Mouse (Mus musculus): ENCODE results near the gene Cngb1. TPM values are rescaled to one million over a fixed set of nuclear protein-coding genes. Genes with fewer than 3 reads are reported as not detected.

The Cngb1 gene
- 2.6 and 5.2 TPM in 2 replicates for total RNA-seq (2017)

GRCm38 (mm10) chr8:95306431-95306830 lies at the start of gene Cngb1:
Gene Cngb1 (minus strand): TSS chr8:95306585.
- ATAC-seq (replicated peaks; ENCODE audit: low read depth, poor library complexity, severe bottlenecking): no peak

DNA sequence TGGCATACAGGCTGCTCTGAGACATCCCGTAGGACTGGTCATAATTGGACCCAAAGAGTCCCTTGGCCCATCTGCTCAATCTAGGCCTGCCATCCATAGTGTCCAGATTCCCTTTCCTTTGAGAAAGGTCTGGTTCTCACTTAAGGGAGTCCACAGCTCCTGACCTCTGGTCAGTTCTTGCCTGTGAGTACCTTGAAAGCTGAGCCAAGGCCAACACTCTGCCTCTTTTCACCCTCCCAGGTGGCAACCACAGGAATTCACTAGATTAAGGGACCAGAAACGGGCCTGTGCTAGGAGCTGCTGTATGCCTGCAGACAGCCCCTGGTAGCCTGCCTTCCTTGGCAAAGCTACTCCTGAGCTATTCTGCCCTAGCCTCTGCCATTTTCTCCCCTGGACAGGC lies 48.2 kb upstream of the Cngb1 start:
- ATAC-seq (replicated peaks; ENCODE audit: low read depth, poor library complexity, severe bottlenecking): no peak

- peak; percentile 38 for ATAC-seq (replicated peaks; ENCODE audit: low read depth, poor library complexity, severe bottlenecking)
Observed at GRCm38 (mm10) chr8:95352871-95353866, 46.8 kb upstream of the Cngb1 start.

- ATAC-seq (replicated peaks; ENCODE audit: low read depth, poor library complexity, severe bottlenecking): peak; percentile 30; the same call in 1 of the 2 replicates
Observed at GRCm38 (mm10) chr8:95352151-95352870, 45.9 kb upstream of the Cngb1 start, which contains the start of gene Mmp15. Gene Mmp15 (plus strand): TSS chr8:95352268.

GRCm38 (mm10) chr8:95351461-95351860 lies 45.1 kb upstream of the Cngb1 start:
- ATAC-seq (replicated peaks; ENCODE audit: low read depth, poor library complexity, severe bottlenecking): no peak

DNA sequence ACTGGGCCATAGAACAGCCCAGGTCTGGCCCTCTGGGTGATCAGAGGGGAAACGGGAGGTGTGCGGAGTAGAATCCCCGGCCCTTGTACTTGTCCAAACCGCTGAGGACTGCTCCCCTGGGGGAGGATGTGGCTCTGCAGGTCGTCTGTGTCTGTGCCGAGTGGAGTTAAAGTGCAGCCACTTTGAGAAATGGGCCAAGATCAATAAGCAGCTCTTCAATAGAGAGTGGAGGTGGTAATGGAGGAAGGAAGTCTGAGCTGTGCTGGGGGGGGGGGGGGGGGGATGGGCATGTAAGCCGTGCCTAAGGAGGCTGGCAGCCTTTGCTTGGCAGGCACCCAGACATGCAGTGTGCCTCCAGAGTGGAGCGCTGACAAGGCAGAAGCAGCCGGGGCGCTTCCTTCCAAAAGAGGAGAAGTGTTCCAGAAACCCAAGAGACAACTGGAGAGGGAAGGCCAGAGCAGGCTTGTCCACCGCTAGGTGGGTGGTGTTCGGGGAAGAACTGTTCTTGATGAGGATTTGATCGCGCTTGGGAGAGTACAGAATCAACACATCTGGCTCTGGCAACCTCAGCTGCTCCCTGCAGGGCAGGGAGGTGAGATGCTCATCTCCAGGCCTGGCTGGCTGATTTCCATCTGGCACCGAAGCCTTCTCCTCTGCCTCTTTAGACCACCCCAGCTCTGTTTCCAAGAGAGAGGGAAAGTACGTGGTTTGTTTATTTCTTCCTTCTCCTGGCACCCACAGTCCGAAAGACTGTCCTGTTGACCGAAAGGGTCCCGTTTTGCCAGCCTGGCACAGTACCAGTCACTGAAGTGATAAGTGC lies 42.6 kb upstream of the Cngb1 start:
- peak; percentile 16; the same call in 1 of the 2 replicates for ATAC-seq (replicated peaks; ENCODE audit: low read depth, poor library complexity, severe bottlenecking)

- no peak for ATAC-seq (replicated peaks; ENCODE audit: low read depth, poor library complexity, severe bottlenecking)
Observed at GRCm38 (mm10) chr8:95348356-95348755, 42.0 kb upstream of the Cngb1 start.

DNA sequence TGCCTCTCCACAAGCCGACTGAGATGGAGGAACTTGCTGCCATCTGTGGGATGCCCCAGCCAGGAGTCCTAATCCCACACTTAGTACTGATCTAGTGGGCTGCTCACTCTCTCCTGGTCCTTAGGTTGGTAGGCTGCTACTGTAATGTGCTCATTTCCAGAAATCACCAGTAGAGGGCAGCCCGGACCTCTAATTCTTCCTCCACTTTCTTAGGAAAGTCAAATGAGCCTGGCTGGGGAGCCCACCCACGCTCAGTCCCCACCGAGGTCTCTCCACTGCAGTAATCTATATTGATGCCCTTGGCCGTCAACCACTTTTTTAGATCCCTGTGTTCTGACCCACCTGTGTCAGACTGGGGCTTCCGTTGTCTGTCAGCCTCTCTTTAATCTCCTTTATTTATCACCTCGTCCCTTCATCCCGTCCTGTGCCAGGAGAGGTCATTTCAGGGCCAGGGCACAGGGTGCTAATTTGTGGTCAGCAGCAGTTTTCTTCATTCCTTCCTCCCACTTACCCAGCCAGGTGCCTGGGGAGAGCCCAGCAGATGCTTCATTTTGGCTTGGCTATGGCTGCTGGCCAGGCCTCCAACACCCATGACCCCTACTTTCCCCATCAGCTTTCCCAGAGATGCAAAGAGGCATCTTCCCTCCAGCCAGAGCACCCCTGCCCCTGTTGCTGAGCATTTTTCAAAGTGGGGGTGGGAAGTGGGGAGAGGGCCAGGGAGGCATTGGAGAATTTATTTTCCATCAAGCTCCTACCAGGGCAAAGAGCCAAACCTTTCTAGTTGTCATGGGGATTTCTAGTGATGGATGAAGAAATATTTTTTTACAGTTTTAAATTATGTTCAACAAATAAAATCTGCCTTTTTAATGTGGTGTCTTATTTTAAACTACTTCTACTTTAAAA lies 40.5 kb upstream of the Cngb1 start:
- ATAC-seq (replicated peaks; ENCODE audit: low read depth, poor library complexity, severe bottlenecking): peak; percentile 81

- ATAC-seq (replicated peaks; ENCODE audit: low read depth, poor library complexity, severe bottlenecking): no peak
Observed at GRCm38 (mm10) chr8:95344668-95345067, 38.3 kb upstream of the Cngb1 start.

DNA sequence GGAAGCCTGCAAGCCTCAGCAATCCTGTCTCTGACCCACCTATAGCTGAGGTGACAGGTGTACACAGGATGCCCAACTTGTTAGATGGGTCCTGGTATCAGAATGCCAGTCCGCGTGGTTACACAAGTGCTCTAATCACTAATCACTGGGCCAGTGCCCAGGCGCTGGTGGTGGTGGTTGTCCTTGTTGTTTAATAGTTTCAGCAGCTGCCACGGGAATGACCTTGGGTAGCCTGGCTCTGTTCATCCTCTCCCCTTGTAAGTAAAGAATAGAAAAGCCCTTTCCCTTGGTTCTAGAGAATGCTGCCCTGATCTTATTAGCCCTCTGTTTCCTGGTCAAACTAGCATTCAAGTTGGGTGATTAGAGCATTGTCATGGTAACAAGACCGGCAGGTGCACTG lies 35.3 kb upstream of the Cngb1 start:
- no peak for ATAC-seq (replicated peaks; ENCODE audit: low read depth, poor library complexity, severe bottlenecking)

DNA sequence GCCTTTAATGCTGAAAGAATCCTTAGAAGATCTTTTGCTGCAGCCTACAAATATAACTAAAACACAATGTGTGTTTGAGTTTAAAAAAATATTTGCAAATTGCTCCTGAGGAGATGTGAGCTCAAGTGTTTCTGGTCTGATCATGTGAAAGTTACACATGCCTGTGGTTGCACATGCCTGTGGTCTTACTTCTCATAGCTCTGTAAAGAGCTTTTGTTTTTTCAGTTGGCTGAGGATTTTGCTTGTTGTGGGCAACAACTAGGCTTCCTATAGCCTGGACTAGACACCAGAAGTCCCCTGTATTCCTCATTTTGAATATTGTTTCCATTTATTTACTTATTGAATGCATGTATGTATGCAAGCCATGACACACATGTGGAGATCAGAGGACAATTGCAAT lies 30.0 kb upstream of the Cngb1 start:
- ATAC-seq (replicated peaks; ENCODE audit: low read depth, poor library complexity, severe bottlenecking): no peak

- ATAC-seq (replicated peaks; ENCODE audit: low read depth, poor library complexity, severe bottlenecking): 0 out of 2 replicates have a peak, but pooled peaks have one; percentile 26
Observed at GRCm38 (mm10) chr8:95335706-95336105, 29.3 kb upstream of the Cngb1 start.

DNA sequence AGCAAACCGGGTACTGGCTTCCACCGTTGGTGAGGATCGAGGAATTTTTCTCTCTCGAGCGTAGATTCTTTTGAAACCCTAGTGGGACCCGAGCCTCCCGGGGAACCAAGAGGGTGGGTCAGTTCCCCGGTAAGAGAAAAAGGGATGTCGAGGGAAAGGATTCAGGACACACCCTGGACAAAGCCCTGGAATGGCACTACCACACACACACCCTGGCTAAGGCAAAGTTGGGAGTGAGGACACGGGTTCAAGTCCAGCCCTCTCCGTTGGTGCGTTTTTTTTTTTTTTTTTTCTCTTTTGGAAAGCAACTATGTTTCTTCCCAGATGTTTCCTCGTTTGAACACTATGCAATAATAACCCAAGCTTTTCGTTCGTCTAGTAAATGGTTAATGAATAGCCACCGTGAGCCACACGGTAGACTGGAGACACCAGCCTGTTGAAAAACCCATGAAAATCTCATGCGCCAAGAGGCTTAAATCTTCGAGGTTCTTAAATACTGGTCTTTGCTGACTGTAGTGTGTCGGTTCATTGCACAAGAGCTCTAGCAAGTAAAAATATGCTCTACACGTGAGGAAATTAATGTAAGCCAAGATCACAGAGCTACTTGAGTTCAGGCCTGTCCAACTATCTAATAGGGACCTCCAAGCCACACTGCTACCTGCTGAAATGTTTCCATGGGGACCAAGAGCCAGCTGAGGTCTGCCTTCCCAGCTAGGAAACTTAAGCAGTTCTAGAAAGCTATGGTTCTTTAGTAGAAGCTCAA lies 26.2 kb upstream of the Cngb1 start:
- ATAC-seq (replicated peaks; ENCODE audit: low read depth, poor library complexity, severe bottlenecking): no peak

DNA sequence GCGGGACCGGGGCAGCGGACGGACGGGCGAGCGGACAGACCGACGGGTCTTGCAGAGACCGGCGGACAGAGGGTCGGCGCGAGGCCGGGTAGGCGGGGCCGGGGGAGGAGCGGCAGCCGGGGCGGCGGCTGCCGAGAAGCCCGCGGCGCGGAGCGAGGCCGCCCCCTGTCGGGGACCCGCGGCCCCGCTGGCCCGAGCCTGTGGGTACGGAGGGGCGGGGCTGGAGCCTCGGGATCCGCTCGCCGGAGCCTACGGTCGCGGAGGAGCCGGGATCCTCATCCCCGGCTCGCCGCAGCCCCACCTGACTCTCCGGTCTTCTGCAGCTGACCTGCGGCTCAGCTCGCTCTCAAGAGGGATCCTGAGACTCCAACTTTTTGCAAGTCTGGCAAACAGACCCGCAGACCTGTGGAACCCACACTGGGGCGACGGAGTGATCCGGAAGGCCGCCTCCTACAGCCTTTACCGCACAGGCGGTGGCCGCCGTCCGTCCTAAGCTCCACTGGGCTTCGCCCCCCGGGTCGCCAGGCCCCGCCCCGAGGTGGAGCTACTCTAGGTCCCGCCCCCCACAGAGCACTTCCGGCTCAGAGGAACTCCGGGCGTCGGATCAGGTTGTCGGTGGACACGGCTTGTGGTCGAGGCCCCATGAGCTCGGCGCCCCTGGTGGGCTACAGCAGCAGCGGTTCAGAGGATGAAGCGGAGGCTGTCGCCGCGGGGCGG lies 25.5 kb upstream of the Cngb1 start, which contains the start of the genes Zfp319 and Usb1:
Zfp319 (minus strand) TSS at position 231 of the 717 bp plus-strand sequence.
Usb1 (plus strand) TSS at position 565 of the 717 bp plus-strand sequence.
- ATAC-seq (replicated peaks; ENCODE audit: low read depth, poor library complexity, severe bottlenecking): peak; percentile 87

- peak; percentile 12 for ATAC-seq (replicated peaks; ENCODE audit: low read depth, poor library complexity, severe bottlenecking)
Observed at GRCm38 (mm10) chr8:95331156-95331719, 24.9 kb upstream of the Cngb1 start.

GRCm38 (mm10) chr8:95330367-95330766 lies 24.0 kb upstream of the Cngb1 start:
- ATAC-seq (replicated peaks; ENCODE audit: low read depth, poor library complexity, severe bottlenecking): no peak

GRCm38 (mm10) chr8:95327866-95328465 lies 21.6 kb upstream of the Cngb1 start:
- ATAC-seq (replicated peaks; ENCODE audit: low read depth, poor library complexity, severe bottlenecking): no peak

Data from common myeloid progenitor, adult 5-6 weeks (primary cell).